Mouse (Mus musculus): ENCODE measurements around the gene Fkbpl.

GRCm38 (mm10) chr17:34652985-34653384 is 8.4 kb downstream of the Fkbpl start:
- TF ChIP-seq GATA1 (IDR thresholded peaks at IDR 0.05; ENCODE audit: low read length): no peak
- no peak for TF ChIP-seq TAL1 (IDR thresholded peaks at IDR 0.05; ENCODE audit: low read length)
